Mouse (Mus musculus): ENCODE measurements at regions not wholly inside any gene's neighbourhood (a gene's known extent, or its start where the extent isn't known, plus 50 kb on each side); places are given as distances from the start of the nearest gene placed in this dataset.

- DNase-seq: no peak
These were observed 203.8 kb upstream of the Ubash3b start for GRCm38 (mm10) chr9:41365251-41365650.

- no peak for DNase-seq
These were observed 203.1 kb upstream of the Ubash3b start for GRCm38 (mm10) chr9:41364442-41365250.

DNA sequence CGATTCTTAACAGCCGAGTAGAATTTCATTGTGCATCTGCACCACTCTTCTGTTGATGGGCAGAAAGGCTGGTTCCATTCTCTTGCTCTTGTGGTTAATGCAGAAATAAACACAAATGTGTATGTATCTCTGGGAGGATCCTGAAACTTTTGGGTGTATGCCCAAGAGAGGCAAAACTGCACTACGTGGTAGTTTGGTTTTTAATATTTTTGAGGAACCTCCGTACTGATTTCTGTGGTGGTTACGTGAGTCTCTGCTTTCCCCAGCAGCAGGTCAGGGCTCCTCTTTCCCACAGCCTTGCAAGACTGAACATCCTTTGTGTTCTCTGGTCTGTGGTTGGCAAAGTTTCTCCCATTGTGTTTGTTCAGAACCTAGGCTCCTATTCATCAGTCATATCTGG lies 198.9 kb upstream of the Ubash3b start:
- no peak for DNase-seq

DNA sequence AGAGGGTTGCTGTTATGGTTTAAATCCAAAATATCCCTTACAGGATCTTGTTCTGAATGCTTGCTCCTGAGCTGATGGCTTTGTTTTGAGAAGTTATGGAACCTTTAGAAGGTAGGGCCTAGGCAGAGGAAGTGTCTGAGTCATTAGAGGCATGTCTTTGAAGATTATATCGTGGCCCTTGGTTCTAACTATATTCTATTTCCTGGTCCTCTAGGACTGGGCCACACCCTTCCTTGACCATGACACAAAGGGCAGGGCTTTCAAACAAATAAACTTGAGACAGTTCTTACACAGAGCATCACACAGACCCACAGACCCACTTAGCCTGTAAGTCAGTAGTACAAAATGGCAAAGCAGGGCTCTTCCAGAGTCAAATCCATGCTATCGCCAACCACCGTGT lies 197.8 kb upstream of the Ubash3b start:
- no peak for DNase-seq

GRCm38 (mm10) chr9:41345338-41345737 lies 183.8 kb upstream of the Ubash3b start:
- peak; percentile 37 for DNase-seq

GRCm38 (mm10) chr9:41337375-41337774 lies 175.9 kb upstream of the Ubash3b start:
- no peak for DNase-seq

- no peak for DNase-seq
These were observed 175.3 kb upstream of the Ubash3b start for GRCm38 (mm10) chr9:41336801-41337200.

GRCm38 (mm10) chr9:41334462-41335241 lies 173.2 kb upstream of the Ubash3b start:
- no peak for DNase-seq

DNA sequence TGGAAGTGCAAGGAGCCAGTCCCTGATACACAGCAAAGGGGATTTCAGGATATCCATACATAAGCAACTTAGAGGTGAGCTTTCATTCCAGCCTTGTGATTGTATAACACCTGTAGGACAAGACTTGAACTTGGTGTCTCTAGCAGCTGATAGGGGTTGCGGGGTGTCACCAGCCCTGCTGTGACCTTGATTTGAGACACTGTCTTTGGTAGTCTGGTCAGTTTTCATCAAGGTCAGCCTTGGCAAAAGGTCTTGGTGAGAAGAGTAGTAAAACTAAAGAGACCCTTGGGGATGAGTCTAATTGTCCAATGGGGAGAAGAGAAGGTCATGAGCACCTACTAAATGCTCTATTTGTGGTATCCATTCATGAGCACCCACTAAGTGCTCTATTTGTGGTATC lies 172.0 kb upstream of the Ubash3b start:
- DNase-seq: no peak

DNA sequence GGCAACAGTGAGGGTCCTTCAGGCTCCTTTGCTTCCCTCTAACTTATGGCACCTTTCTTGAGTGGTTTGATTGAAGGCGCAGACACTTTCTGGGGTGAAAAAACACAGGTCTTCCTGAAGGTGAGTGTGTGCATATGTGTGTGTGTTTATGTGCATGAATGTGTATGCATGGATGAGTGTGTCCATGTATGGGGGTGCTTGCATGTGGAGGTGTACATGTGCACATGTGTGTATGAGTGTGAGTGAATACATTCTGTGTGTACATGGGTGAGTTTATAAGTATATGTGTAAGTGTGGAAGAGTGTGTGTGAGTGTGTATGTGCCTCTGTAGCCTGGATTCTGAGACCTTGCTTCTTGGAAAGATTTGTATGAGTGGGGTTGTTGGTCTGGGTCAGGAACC lies 167.5 kb upstream of the Ubash3b start:
- no peak for DNase-seq

DNA sequence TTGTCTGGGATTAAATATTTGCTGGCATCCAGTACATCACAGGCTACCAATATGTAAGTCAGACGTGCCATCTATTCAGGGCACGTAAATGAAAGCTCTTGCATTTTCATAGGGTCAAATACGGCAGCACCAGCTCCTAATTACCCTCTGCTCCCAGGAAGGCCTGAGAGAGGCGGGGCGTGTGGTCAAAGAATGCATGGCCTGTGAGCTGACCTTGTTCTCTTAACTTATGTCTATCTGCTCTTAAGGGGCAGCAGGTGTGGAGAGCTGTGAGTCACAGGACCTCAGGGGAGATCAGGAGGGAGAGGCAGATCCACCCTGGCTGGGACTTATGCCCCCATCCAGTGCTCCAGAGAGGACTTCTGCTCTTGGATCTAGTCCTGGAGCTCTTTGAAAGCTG lies 167.0 kb upstream of the Ubash3b start:
- no peak for DNase-seq

DNA sequence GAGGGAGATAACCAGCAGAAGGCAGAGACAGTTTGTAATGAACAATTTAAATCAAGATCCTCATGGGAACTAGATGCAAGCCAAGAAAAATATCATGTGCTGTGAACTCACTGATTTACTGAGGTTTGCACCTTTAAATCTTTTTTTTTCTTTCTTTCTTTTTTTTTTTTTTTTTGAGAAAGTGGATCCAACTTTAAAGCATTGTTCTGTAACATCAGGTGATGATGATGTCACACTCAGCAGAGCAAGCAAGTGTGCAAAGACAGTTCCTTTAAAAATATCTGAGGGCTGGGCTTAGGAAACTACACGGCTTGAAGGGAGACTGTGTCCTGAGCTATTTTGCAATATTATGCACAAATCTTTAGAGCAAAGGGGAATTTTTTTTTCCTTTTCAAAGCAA lies 166.6 kb upstream of the Ubash3b start:
- no peak for DNase-seq

- DNase-seq: no peak
These were observed 166.1 kb upstream of the Ubash3b start for GRCm38 (mm10) chr9:41327561-41327960.

DNA sequence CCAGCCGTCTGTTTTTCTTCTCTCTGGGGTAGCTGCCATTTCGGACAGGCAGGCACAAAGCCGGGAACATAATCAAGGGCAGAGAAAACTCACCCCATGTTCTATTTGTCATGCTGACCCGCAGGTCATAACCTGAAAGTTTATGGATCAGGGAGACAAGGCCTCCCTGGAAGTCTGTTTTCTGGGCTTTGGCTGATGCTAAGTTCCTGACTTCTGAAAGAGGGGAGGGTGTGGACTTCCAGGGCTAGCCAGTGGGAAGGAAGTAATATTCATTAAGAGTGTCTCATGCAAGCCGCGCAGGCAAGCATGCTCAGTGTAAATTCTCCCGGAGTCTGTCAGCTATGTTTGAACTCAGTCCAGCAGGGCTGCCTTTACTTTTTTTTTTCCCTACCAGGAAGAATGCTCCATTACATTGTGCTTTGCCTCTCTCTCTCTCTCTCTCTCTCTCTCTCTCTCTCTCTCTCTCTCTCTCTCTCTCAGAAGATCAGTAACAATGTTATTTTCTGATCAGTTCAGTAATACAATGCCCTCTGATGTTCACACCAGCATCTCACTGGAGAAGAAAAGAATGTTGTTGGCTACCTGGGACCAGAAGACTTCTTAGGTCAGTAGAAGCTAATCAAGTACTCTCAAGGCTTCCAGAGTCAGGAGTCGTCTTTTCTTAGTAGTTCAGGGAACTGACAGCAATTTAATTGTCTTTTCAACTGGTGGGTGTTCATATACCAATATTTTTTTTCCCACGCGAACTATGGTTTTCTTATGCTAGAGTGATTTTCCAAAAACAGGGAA lies 165.5 kb upstream of the Ubash3b start:
- DNase-seq: no peak

GRCm38 (mm10) chr9:41321521-41321920 lies 160.0 kb upstream of the Ubash3b start:
- DNase-seq: no peak

- no peak for DNase-seq
These were observed 157.6 kb upstream of the Ubash3b start for GRCm38 (mm10) chr9:41319066-41319465.

DNA sequence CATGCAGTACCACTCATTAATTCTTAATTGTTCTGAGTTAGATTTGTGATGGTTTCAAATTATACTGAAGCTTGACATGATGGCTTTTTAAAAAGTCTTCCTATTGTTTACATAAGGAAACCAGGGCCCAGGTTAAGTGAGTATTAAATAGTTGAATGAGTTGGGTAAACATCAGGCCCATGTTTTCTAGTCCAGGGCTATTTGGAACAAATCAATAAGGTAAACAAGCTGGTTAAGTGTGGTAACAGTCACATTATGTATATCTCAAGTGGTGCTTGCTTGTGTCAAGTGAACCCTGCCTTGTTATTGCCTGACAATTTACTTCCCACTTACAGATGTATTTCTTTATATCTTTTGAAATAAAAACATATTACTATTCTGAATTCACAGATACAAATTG lies 144.7 kb upstream of the Ubash3b start:
- DNase-seq: no peak

DNA sequence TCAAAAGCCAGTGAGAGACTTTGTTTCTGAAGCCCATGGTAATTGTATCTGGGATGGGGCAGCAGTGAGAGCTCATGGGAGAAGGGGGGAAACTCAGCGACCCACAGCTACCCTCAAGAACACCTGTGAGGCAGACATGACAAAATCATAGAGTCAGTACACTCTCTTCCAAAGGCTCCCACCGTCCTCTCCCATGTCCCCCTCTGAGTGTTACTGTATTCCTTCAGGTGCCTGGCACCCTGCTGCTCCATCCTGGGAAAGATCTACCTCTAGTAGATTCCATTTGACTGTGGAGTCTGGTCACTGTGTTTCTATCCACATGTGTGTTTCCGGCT lies 142.0 kb upstream of the Ubash3b start:
- no peak for DNase-seq

DNA sequence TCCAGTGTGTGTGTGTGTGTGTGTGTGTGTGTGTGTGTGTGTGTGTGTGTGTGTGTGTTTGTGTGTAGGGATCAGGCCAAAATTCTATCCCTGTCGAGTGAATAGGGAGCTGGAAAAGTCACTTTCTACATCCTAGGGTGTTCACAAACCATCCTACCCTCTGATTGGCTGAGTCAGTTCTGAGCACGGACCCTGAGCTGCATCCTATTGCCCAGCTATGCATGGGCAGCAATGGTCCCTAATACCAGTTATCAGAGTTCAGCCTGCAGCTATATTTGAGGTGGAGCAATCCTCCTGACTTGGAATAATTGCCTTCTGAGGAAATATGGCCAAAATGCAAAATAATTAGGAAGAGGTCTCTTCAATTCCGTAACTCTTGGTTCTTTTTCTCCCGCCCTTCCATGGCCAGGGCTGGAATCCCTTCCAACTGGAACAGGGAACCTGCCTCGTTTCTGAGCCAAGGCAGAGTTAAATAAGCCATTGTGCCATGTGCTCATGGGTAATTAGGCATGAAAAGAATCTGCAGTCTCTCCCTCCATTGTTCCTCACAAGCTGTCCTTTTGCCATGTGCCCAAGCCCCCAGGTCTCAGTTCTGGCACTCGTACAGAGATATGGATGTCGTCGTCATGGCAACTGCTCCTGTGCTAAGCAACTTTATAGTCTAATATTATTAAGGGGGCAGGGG lies 141.5 kb upstream of the Ubash3b start:
- DNase-seq: no peak

GRCm38 (mm10) chr9:41286145-41286468 lies 124.6 kb upstream of the Ubash3b start:
- no peak for DNase-seq

GRCm38 (mm10) chr9:41285266-41286144 lies 124.0 kb upstream of the Ubash3b start:
- no peak for DNase-seq

DNA sequence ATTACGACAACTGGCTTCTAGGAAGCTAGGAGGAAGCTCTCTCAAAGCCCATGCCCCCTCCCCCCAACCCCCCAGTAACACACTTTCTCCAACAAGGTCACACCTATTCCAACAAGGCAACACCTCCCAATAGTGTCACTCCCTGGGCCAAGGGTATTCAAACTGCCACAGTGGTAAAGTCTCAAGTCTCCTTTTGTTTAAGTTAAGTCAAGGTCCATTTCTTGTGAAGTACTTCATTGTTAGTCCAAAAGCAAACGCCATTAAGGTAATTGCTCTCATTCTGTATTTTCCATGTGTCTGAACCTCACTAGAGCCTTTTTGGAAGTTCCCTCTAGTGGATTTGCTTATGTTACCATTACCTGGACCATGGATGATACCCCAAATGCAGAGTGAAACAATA lies 116.2 kb upstream of the Ubash3b start:
- no peak for DNase-seq

Measured in right cerebral cortex, adult 18-20 months (tissue).